In the genomic region with DNA sequence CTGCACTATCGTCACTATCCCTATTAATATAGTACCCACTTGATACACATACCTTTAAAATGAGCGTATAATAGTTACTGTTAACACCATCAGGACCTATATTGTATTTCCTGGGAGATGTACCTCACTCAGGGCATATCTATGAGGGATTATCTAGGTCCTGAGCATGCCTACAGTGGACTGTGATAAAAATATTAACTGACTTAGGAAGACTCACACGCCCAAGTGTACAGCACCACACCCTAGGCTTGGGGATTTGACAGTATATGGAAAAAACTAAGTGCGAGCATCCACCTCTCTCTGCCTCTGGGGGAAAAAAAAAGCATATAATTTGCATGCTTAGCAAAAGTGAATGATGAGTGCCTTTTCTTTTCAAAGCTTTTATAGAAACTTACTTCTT, we compare ENCODE assay signal across 25 mouse cellular contexts. TPM values are rescaled to one million over a fixed set of nuclear protein-coding genes. Genes with fewer than 3 reads are reported as not detected.
DNase-seq lines count a peak whose midpoint lies in the region; ATAC-seq and TF ChIP-seq lines count a peak whose summit lies in the region.
"Had no signal": no experiment of that assay in that cellular context is flagged by ENCODE, and none has a peak within 500 bp of the region (broad histone marks: within the 10 kb centered on the region; RNA-seq: fewer than 3 reads in every experiment).

No protein-coding gene starts in this region.

- no peaks in the 10 kb centered on the region for H3K9me3 ChIP-seq in liver, embryonic 13.5 days (replicated peaks)
- no peaks in the 10 kb centered on the region for H3K9me3 ChIP-seq in MEL (replicated peaks; ENCODE audit: insufficient read depth, low read length)
- H3K9me3 ChIP-seq in liver, embryonic 16.5 days (replicated peaks; ENCODE audit: control insufficient read depth, low read length): no peaks in the 10 kb centered on the region
- H3K9me3 ChIP-seq: forebrain, embryonic 12.5 days; forebrain, embryonic 15.5 days; heart, embryonic 12.5 days; heart, embryonic 15.5 days; hindbrain, embryonic 10.5 days; hindbrain, embryonic 13.5 days had no signal

- H3K27ac ChIP-seq in liver, embryonic 13.5 days: no peak overlapping the region
- no peak overlapping the region for H3K27ac ChIP-seq in MEL (ENCODE audit: control insufficient read depth, low read depth, low read length)
- no peak overlapping the region for H3K27ac ChIP-seq in liver, embryonic 16.5 days (ENCODE audit: low read length)
- H3K27ac ChIP-seq: forebrain, embryonic 12.5 days; forebrain, embryonic 15.5 days; heart, embryonic 15.5 days; hindbrain, embryonic 10.5 days; hindbrain, embryonic 13.5 days; hindbrain, postnatal 0 days had no signal

- peaks cover 2% of the 10 kb centered on the region for H3K79me2 ChIP-seq in MEL (ENCODE audit: control insufficient read depth, insufficient read depth, low read length, poor library complexity)

- no peak for DNase-seq in liver, embryonic 13.5 days
- no peak for DNase-seq in liver
- no peak for DNase-seq in MEL (ENCODE audit: low read depth, low spot score)
- no peak for DNase-seq in left cerebral cortex, postnatal 25 days (ENCODE audit: low spot score in 2 of 2)
- DNase-seq in adrenal gland, adult (ENCODE audit: inconsistent age in 2 of 2, low spot score in 1 of 2): no peak
- DNase-seq: adrenal gland, postnatal 10 days; adrenal gland, postnatal 36 days; B cell, adult 2 months; cerebellum, adult 18-20 months; cerebellum, adult 9-10 months; cerebellum, postnatal 14 days; gastrocnemius, postnatal 25 days; heart, adult 18-20 months; heart, postnatal 10 days; heart, postnatal 36 days had no signal

- peak; percentile 24 to 47; a peak in 1 of 4 replicates for TF ChIP-seq EP300 in MEL (IDR thresholded peaks at IDR 0.05; ENCODE audit: low read depth in 1 of 2, low read length in 2 of 2)

- intact Hi-C loops in left cerebral cortex, postnatal 25 days (cut with DNase I): loop anchor here (5.0 kb wide), 1 partner anchor 165 kb away; no protein-coding TSS in a partner anchor

- H3K36me3 ChIP-seq in liver, embryonic 13.5 days: peaks cover 91% of the 10 kb centered on the region
- H3K36me3 ChIP-seq in MEL (ENCODE audit: control insufficient read depth in 1 of 2, insufficient read depth in 2 of 2, low read length in 2 of 2): peaks cover 38 to 57% of the 10 kb centered on the region in 2 experiments
- H3K36me3 ChIP-seq in liver, embryonic 16.5 days (ENCODE audit: control insufficient read depth, insufficient read depth): peaks cover 48% of the 10 kb centered on the region

- H3K27me3 ChIP-seq in liver, embryonic 13.5 days: no peaks in the 10 kb centered on the region
- H3K27me3 ChIP-seq in MEL (ENCODE audit: control insufficient read depth in 1 of 2, insufficient read depth in 2 of 2, low read length in 2 of 2): no peaks in the 10 kb centered on the region
- no peaks in the 10 kb centered on the region for H3K27me3 ChIP-seq in liver, embryonic 16.5 days (ENCODE audit: control insufficient read depth, insufficient read depth, low read depth, low read length)
- H3K27me3 ChIP-seq: forebrain, embryonic 12.5 days; forebrain, embryonic 15.5 days; heart, embryonic 12.5 days; heart, embryonic 15.5 days; hindbrain, embryonic 13.5 days had no signal

- peaks cover 19% of the 10 kb centered on the region for H3K4me1 ChIP-seq in liver, embryonic 13.5 days (replicated peaks)
- peaks cover 7 to 22% of the 10 kb centered on the region in 2 experiments for H3K4me1 ChIP-seq in MEL (ENCODE audit: control insufficient read depth in 1 of 2, insufficient read depth in 2 of 2, low read length in 2 of 2)
- H3K4me1 ChIP-seq in liver, embryonic 16.5 days (ENCODE audit: control insufficient read depth, low read depth, low read length): no peaks in the 10 kb centered on the region; the same call in 1 of the 2 replicates
- H3K4me1 ChIP-seq: forebrain, embryonic 12.5 days; forebrain, embryonic 15.5 days; heart, embryonic 15.5 days; hindbrain, embryonic 10.5 days; hindbrain, embryonic 13.5 days had no signal

- TF ChIP-seq RAD21 in MEL (IDR thresholded peaks at IDR 0.05; ENCODE audit: low read depth, low read length): no peak

- WGBS in liver, embryonic 13.5 days (ENCODE audit: insufficient replicate concordance): 67% methylated on average over 4 of the region's 4 CpGs
- WGBS in liver, embryonic 16.5 days (ENCODE audit: insufficient replicate concordance): 62% methylated on average over 4 of the region's 4 CpGs

- TF ChIP-seq POLR2A in MEL (IDR thresholded peaks at IDR 0.05; ENCODE audit: control insufficient read depth in 1 of 2, insufficient read depth in 1 of 2, low read depth in 1 of 2, low read length in 2 of 2, poor library complexity in 1 of 2): no peak

- TF ChIP-seq CTCF in MEL (IDR thresholded peaks at IDR 0.05 in 2 of 3, conservative IDR thresholded peaks at IDR 0.05 in 1 of 3; ENCODE audit: control insufficient read depth in 1 of 3, insufficient read depth in 1 of 3, low read depth in 2 of 3, low read length in 3 of 3, poor library complexity in 1 of 3, severe bottlenecking in 1 of 3): no peak

- H3K9ac ChIP-seq in liver, embryonic 13.5 days: no peak overlapping the region
- H3K9ac ChIP-seq in MEL (ENCODE audit: control insufficient read depth, low read depth, low read length, poor library complexity, severe bottlenecking): no peak overlapping the region
- no peak overlapping the region for H3K9ac ChIP-seq in liver, embryonic 16.5 days (ENCODE audit: low read depth, low read length)
- H3K9ac ChIP-seq: forebrain, embryonic 12.5 days; forebrain, embryonic 15.5 days; heart, embryonic 12.5 days; heart, embryonic 15.5 days; hindbrain, embryonic 13.5 days had no signal

- H3K4me2 ChIP-seq in liver, embryonic 13.5 days: no peak overlapping the region
- H3K4me2 ChIP-seq in liver, embryonic 16.5 days (ENCODE audit: low read depth, low read length): no peak overlapping the region
- H3K4me2 ChIP-seq: forebrain, embryonic 12.5 days; forebrain, embryonic 15.5 days; heart, embryonic 12.5 days; heart, embryonic 15.5 days; hindbrain, embryonic 13.5 days had no signal

- H3K4me3 ChIP-seq in liver, embryonic 13.5 days (replicated peaks): no peak overlapping the region
- H3K4me3 ChIP-seq in MEL (ENCODE audit: control insufficient read depth in 1 of 2, insufficient read depth in 1 of 2, low read depth in 2 of 2, low read length in 2 of 2): no peak overlapping the region
- no peak overlapping the region for H3K4me3 ChIP-seq in liver, embryonic 16.5 days (ENCODE audit: low read depth, low read length)
- H3K4me3 ChIP-seq: forebrain, embryonic 12.5 days; forebrain, embryonic 15.5 days; heart, embryonic 12.5 days; heart, embryonic 15.5 days; hindbrain, embryonic 10.5 days; hindbrain, embryonic 13.5 days had no signal

- peak; percentile 74 for ATAC-seq in liver, embryonic 13.5 days (ENCODE audit: low read depth)
- peak; percentile 60 for ATAC-seq in liver, embryonic 16.5 days (ENCODE audit: low read depth)
- ATAC-seq: activated CD4-positive, CD25-positive, alpha-beta regulatory T cell, adult 4 months; forebrain, embryonic 15.5 days; hindbrain, postnatal 0 days; inflammation-experienced regulatory T-cells, adult 6 months had no signal

TF ChIP-seq in MEL, 35 proteins besides CTCF, POLR2A, EP300 and RAD21:
- TF ChIP-seq TCF12 (IDR thresholded peaks at IDR 0.05; ENCODE audit: low read depth, low read length): 0 out of 2 replicates have a peak, but pooled peaks have one; percentile 35
- TF ChIP-seq NRF1 (IDR thresholded peaks at IDR 0.05; ENCODE audit: insufficient read depth, low read depth, low read length, poor library complexity, severe bottlenecking): peak; percentile 33; the same call in 1 of the 2 replicates
- TF ChIP-seq USF2 (IDR thresholded peaks at IDR 0.05; ENCODE audit: borderline replicate concordance in 1 of 2, insufficient read depth in 1 of 2, low read depth in 1 of 2, low read length in 2 of 2): no peak
- TF ChIP-seq POLR2AphosphoS5 (IDR thresholded peaks at IDR 0.05; ENCODE audit: borderline replicate concordance, low read depth, low read length): no peak
TF ChIP-seq in MEL: peak in this region for 2.

RNA-seq across cellular contexts. Expression of a gene that starts 23.1 kb away (rescaled TPM):
- 21.7 and 26.0 TPM in 2 replicates for polyA plus RNA-seq in liver, embryonic 13.5 days (2015; fragmentation: Nextera tagmentation; extraction: Ambion mirVana)
- total RNA-seq in MEL (2012; rRNA removed): 15.3 and 18.8 TPM in 2 replicates
- 10 to 100 TPM in 1 of 2 experiments, not detected in 1; 14.3 TPM for polyA plus RNA-seq in MEL (2012; ENCODE audit: insufficient read depth in 1 of 2, insufficient read length in 2 of 2, low read depth in 1 of 2, low replicate concordance in 2 of 2, missing spikeins in 1 of 2)
- polyA plus RNA-seq in liver, embryonic 16.5 days (2015; fragmentation: Nextera tagmentation; extraction: Ambion mirVana): 17.3 and 19.2 TPM in 2 replicates
- 10 to 100 TPM; 51.5 to 51.8 TPM for total RNA-seq in left cerebral cortex, postnatal 25 days (2021)
